25 mouse cellular contexts compared by ENCODE assay signal in the genomic region with DNA sequence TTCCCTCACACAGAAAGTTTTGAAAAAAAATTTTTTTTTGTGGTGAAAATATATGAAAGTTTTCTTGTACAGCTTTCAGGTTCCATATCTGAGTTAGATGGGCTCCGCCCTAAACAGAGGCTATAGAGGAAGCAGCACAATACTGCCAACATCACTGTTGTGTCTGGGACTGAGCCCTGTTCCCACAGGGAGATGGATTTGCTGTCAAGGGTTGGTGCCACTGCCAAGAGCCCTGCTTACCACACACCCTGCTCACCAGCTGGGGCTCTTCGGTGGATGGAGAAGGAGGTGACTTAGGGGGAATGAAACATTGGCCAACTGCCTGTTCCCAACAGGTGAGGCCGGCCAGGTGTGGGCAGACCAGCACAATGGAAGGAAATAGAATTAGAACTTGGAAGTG. TPM values are rescaled to one million over a fixed set of nuclear protein-coding genes. Genes with fewer than 3 reads are reported as not detected.
DNase-seq lines count a peak whose midpoint lies in the region; ATAC-seq and TF ChIP-seq lines count a peak whose summit lies in the region.
"Had no signal": no experiment of that assay in that cellular context is flagged by ENCODE, and none has a peak within 500 bp of the region (broad histone marks: within the 10 kb centered on the region; RNA-seq: fewer than 3 reads in every experiment).

No protein-coding gene starts in this region.

- TF ChIP-seq EP300 in lung, postnatal 0 days (IDR thresholded peaks at IDR 0.05): no peak

- no peak overlapping the region for H3K4me3 ChIP-seq in embryonic facial prominence, embryonic 14.5 days (ENCODE audit: low read depth, low read length)
- H3K4me3 ChIP-seq in embryonic facial prominence, embryonic 10.5 days: no peak overlapping the region
- H3K4me3 ChIP-seq in lung, postnatal 0 days (ENCODE audit: low read depth, low read length): no peak overlapping the region
- H3K4me3 ChIP-seq: heart, embryonic 15.5 days; limb, embryonic 15.5 days; lung, embryonic 15.5 days; stomach, embryonic 15.5 days had no signal

- TF ChIP-seq CTCF in lung, postnatal 0 days (IDR thresholded peaks at IDR 0.05): no peak

- no peaks in the 10 kb centered on the region for H3K9me3 ChIP-seq in embryonic facial prominence, embryonic 14.5 days (ENCODE audit: control insufficient read depth, low read length)
- no peaks in the 10 kb centered on the region for H3K9me3 ChIP-seq in embryonic facial prominence, embryonic 10.5 days
- no peaks in the 10 kb centered on the region for H3K9me3 ChIP-seq in lung, postnatal 0 days (ENCODE audit: low read length)
- H3K9me3 ChIP-seq: G1E; heart, embryonic 15.5 days; limb, embryonic 15.5 days; lung, embryonic 15.5 days; stomach, embryonic 15.5 days had no signal

- 80% methylated on average over 3 of the region's 3 CpGs for WGBS in embryonic facial prominence, embryonic 14.5 days
- 89% methylated on average over 3 of the region's 3 CpGs for WGBS in embryonic facial prominence, embryonic 10.5 days
- WGBS in lung, postnatal 0 days: 74% methylated on average over 3 of the region's 3 CpGs

- H3K9ac ChIP-seq in embryonic facial prominence, embryonic 14.5 days (ENCODE audit: low read depth, low read length): no peak overlapping the region
- no peak overlapping the region for H3K9ac ChIP-seq in lung, postnatal 0 days (replicated peaks; ENCODE audit: low read depth)
- H3K9ac ChIP-seq: forebrain, postnatal 0 days; heart, embryonic 15.5 days; limb, embryonic 15.5 days; liver, embryonic 14.5 days; lung, embryonic 15.5 days; stomach, embryonic 15.5 days had no signal

- H3K4me2 ChIP-seq in embryonic facial prominence, embryonic 14.5 days (ENCODE audit: low read depth, low read length): no peak overlapping the region
- no peak overlapping the region for H3K4me2 ChIP-seq in lung, postnatal 0 days (replicated peaks; ENCODE audit: low read depth, low read length)
- H3K4me2 ChIP-seq: heart, embryonic 15.5 days; limb, embryonic 15.5 days; lung, embryonic 15.5 days; midbrain, embryonic 11.5 days; stomach, embryonic 15.5 days had no signal

- H3K27me3 ChIP-seq in embryonic facial prominence, embryonic 14.5 days (replicated peaks; ENCODE audit: control insufficient read depth, insufficient read depth, low read length): no peaks in the 10 kb centered on the region
- no peaks in the 10 kb centered on the region for H3K27me3 ChIP-seq in embryonic facial prominence, embryonic 10.5 days (replicated peaks; ENCODE audit: low read depth, poor library complexity, severe bottlenecking)
- H3K27me3 ChIP-seq in lung, postnatal 0 days (replicated peaks; ENCODE audit: insufficient read depth, low read length): no peaks in the 10 kb centered on the region
- H3K27me3 ChIP-seq: limb, embryonic 15.5 days; lung, embryonic 15.5 days; stomach, embryonic 15.5 days had no signal

- peak; percentile 27 for DNase-seq in embryonic facial prominence, embryonic 14.5 days (ENCODE audit: low spot score)
- DNase-seq in embryonic facial prominence, embryonic 10.5 days (ENCODE audit: low spot score): no peak
- DNase-seq in lung, postnatal 0 days (ENCODE audit: low spot score): peak; percentile 20
- DNase-seq in lung, postnatal 36 days: no peak
- peak; percentile 22 for DNase-seq in adipocyte (ENCODE audit: low spot score)
- DNase-seq in ovary, postnatal 36 days (ENCODE audit: low spot score): peak; percentile 22
- DNase-seq in testis, postnatal 14 days (ENCODE audit: low spot score): no peak
- DNase-seq: adrenal gland, adult 8-10 months; cerebellum, adult 9-10 months; forebrain, postnatal 0 days; gastrocnemius, postnatal 14 days; heart, postnatal 4 days; kidney, adult 18-20 months; kidney, postnatal 4 days; layer of hippocampus, adult 9-11 months; thymus, adult 18-20 months; thymus, postnatal 36 days had no signal

- no peak overlapping the region for H3K27ac ChIP-seq in embryonic facial prominence, embryonic 14.5 days (replicated peaks; ENCODE audit: low read depth, low read length)
- no peak overlapping the region for H3K27ac ChIP-seq in embryonic facial prominence, embryonic 10.5 days (replicated peaks)
- H3K27ac ChIP-seq in lung, postnatal 0 days (ENCODE audit: low read length): no peak overlapping the region
- H3K27ac ChIP-seq: heart, embryonic 15.5 days; limb, embryonic 15.5 days; liver, embryonic 14.5 days; lung, embryonic 15.5 days; stomach, embryonic 15.5 days had no signal

- peaks cover 3% of the 10 kb centered on the region; the same call in 1 of the 2 replicates for H3K4me1 ChIP-seq in embryonic facial prominence, embryonic 14.5 days (ENCODE audit: control insufficient read depth, insufficient read depth, low read length)
- peaks cover 17% of the 10 kb centered on the region for H3K4me1 ChIP-seq in embryonic facial prominence, embryonic 10.5 days
- H3K4me1 ChIP-seq in lung, postnatal 0 days (ENCODE audit: insufficient read depth, low read depth, low read length): no peaks in the 10 kb centered on the region
- H3K4me1 ChIP-seq: heart, embryonic 15.5 days; limb, embryonic 15.5 days; lung, embryonic 15.5 days; stomach, embryonic 15.5 days had no signal

- ATAC-seq in embryonic facial prominence, embryonic 14.5 days (ENCODE audit: low read depth): peak; percentile 44; the same call in 1 of the 2 replicates
- ATAC-seq in lung, postnatal 0 days: no peak; the same call in 1 of the 2 replicates
- ATAC-seq: forebrain, postnatal 0 days; inflammation-experienced regulatory T-cells, adult 6 months had no signal

- H3K36me3 ChIP-seq in embryonic facial prominence, embryonic 14.5 days (ENCODE audit: control insufficient read depth, insufficient read depth, low read length): no peaks in the 10 kb centered on the region
- H3K36me3 ChIP-seq in embryonic facial prominence, embryonic 10.5 days (replicated peaks): no peaks in the 10 kb centered on the region
- no peaks in the 10 kb centered on the region for H3K36me3 ChIP-seq in lung, postnatal 0 days (ENCODE audit: insufficient read depth, low read length)
- H3K36me3 ChIP-seq: G1E; heart, embryonic 15.5 days; limb, embryonic 15.5 days; lung, embryonic 15.5 days; stomach, embryonic 15.5 days had no signal

RNA-seq across cellular contexts. Expression of a gene that starts 35.3 kb away (rescaled TPM):
- 0.15 and 0.50 TPM in 2 replicates for polyA plus RNA-seq in embryonic facial prominence, embryonic 14.5 days (2014; fragmentation: Nextera tagmentation; extraction: Ambion mirVana)
- polyA plus RNA-seq in embryonic facial prominence, embryonic 10.5 days (2016; fragmentation: Nextera tagmentation; extraction: Ambion mirVana): 3.8 and 15.5 TPM in 2 replicates
- 0.08 TPM in 1 of 2 replicates, not detected in the other for polyA plus RNA-seq in lung, postnatal 0 days (2015; fragmentation: Nextera tagmentation; extraction: Ambion mirVana)
- polyA plus RNA-seq: G1E; heart, embryonic 15.5 days; liver, embryonic 14.5 days; lung, embryonic 15.5 days had no signal

Comparison
In these comparisons a context has a peak if more than half of its experiments do, and no peak if none do; other contexts are left out.
1. DNase-seq: peak in embryonic facial prominence, embryonic 14.5 days (single experiment), lung, postnatal 0 days (single experiment), adipocyte (single experiment) and ovary, postnatal 36 days (single experiment); none in embryonic facial prominence, embryonic 10.5 days (single experiment), lung, postnatal 36 days (single experiment) and testis, postnatal 14 days (single experiment).